Mouse (Mus musculus) heart, adult 9 months (tissue): Measurements from ENCODE around the gene Azin2.

Experiments
- DNase-seq, 2 experiments: peaks; one replicate each; pipeline ENCODE4 v3.0.0; 2022; ENCODE audit warnings: low spot score in 2 of 2

The Azin2 gene

GRCm38 (mm10) chr4:128962029-128962925, at the start of gene Azin2:
Gene Azin2 (minus strand): TSS chr4:128962442.
- DNase-seq, result peak; percentile 92 to 94

DNA sequence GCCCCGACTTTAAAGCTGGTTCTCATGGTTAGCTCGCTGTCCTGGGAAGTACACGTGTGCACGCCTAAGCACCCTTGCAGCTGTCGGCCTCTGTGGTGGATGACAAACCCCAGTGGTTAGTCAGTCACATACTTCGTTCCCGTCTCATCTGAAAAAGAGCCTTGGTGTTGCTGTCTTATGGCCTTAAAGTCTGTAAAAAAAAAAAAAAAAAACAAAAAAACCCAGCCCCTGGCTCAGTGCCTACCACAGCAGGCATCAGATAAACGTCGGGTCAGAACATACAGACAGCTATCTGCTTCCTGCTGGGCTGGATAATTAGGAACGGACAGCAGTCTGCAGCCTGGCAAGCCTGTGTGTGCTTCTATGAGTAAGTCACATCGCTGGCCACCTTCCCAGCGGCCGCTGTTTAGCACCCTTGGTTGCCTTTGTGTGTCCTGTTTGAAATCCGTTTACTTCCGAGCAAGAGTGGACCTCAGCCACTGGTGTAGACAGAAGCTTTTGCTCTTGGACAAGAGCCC, 49.4 kb upstream of the Azin2 start:
- DNase-seq, result peak; percentile 49 to 66

GRCm38 (mm10) chr4:129009521-129009920, 47.3 kb upstream of the Azin2 start:
- no peak for DNase-seq

- no peak for DNase-seq
Measured at GRCm38 (mm10) chr4:129008672-129009071, 46.4 kb upstream of the Azin2 start.

- DNase-seq, result no peak
Measured at GRCm38 (mm10) chr4:129008006-129008519, 45.8 kb upstream of the Azin2 start.

- DNase-seq, result no peak
Measured at GRCm38 (mm10) chr4:129003720-129004119, 41.5 kb upstream of the Azin2 start.

- no peak for DNase-seq
Measured at GRCm38 (mm10) chr4:129000786-129001185, 38.5 kb upstream of the Azin2 start.

DNA sequence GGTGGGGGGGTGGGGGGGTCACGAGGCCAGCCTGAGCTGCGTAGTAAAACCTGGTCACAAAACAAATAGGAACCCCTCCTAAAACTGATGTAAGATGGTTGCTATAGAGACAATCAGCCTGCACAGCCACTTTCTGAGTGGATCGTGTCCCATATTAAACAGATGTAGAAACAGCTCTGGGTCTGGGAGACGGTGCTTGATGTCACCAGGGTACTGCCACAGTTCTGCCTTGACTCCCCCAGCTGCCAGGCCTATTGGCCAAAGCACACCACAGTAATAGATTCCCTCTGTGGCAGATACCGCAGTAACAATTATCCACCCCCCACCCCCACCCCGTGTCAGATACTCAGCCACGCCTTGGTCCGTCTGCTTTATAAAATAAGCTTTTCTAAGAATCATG, 36.2 kb upstream of the Azin2 start:
- no peak for DNase-seq

DNA sequence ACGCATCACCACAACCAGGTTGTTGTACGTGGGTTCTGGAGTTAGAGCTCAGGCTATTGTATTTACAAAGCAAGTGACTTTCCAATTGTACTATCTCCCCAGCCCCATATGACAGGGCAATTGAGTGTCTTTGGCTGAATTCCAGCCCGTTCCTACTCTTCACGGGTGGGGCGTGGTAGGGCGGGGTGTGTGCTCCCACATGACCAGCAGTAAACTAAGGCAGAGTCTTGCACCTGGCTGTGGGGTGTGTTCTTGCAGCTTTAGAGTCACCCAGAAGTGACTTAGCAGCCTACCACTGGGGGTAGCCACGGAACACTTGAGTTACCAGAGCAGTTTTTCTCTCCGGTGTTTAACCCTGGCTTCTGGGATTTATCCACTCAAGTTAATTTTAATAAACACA, 35.0 kb upstream of the Azin2 start:
- DNase-seq, result no peak

DNA sequence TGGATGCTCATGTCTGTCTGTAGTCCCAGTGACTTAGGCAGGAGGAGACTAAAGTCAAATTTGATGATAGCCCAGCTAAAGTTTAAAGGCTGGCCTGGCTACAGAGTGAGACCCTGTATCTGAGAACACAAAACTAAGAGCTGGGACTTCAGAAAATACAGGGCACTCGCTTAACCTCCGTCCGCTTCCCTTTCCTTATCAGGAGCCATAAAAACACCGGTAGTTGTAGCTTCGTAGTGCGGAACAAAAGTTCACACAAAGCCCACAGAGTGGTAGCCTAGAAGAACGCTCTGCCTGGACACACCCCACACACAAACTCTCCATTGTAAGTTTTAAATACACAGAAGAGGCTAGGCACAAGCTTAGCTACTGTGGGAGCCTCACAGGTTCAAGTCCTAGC, 33.0 kb upstream of the Azin2 start:
- DNase-seq, result no peak

DNA sequence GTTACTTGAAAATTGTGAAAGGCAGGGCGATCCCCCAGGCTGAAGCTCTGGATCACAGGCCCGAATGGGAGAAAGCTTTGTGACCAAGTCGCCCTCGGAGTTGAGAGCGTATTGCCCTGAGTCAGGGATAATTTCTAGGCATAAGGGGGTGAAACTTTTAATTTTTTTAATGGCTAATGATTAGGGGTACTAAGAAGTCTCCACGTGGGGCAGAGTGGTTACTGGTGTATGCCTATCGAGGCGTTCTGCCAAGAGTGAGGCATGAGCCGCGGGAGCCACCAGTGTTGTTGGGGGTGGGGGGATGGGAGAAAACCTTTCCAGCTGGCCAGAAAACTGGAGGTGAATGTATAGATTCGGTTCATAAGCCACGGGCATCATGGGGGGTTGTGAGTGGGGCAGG, 31.4 kb upstream of the Azin2 start:
- no peak for DNase-seq

- DNase-seq, result peak; percentile 96 to 97
Measured at GRCm38 (mm10) chr4:128993025-128993662, 30.9 kb upstream of the Azin2 start.

DNA sequence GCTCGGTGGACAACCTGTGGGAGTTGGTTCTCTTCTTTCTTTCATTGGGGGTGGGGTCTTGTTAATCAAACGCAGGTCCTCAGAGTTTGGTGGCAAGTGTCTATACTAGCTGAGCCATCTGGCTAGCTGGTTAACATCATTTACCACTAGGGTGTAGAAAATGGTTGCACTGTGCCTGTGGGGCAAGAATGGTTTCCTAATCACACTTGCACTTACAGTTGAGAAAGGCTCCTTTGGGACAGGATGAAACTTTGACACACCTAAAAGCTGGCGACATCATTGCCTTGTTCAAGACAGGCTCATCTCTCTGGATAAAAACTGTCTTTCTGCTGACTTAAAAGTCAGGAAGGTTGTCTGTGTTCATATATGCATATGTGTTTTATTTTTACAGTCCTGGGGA, 29.9 kb upstream of the Azin2 start:
- no peak for DNase-seq

DNA sequence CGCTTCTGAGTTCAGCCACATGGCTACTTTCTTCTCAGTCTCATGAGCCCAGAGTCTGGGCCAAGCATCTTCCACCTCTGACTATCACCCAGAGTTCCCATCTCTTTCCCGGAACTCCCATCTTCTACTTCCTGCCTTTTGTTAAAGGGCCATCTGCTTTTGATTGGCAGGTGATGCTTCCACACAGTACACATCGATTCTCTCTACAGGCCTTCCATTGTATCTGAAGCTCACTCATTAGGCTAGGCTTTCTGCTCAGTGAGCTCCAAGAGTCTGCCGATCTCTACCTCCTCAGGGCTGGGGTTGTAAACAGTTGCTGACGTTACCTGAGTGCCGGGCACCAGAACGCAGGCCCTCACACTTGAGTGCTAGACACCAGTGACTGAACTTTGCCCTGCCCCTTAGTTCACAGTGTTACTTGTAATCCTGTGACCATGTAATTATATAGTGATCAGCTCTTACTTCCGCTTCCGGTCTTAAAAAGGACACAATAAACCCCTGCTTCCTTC, 29.3 kb upstream of the Azin2 start, which contains the start of gene Ak2:
Gene Ak2 (plus strand): TSS at position 459 of the 509 bp plus-strand sequence.
- no peak for DNase-seq

- no peak for DNase-seq
Measured at GRCm38 (mm10) chr4:128989678-128990077, 27.4 kb upstream of the Azin2 start.

GRCm38 (mm10) chr4:128988911-128989310, 26.7 kb upstream of the Azin2 start:
- no peak for DNase-seq

GRCm38 (mm10) chr4:128984600-128984999, 22.4 kb upstream of the Azin2 start:
- DNase-seq, result no peak

- no peak for DNase-seq
Measured at GRCm38 (mm10) chr4:128983656-128984055, 21.4 kb upstream of the Azin2 start.

GRCm38 (mm10) chr4:128983151-128983550, 20.9 kb upstream of the Azin2 start:
- no peak for DNase-seq

- DNase-seq, result no peak
Measured at GRCm38 (mm10) chr4:128981833-128982180, 19.6 kb upstream of the Azin2 start.

DNA sequence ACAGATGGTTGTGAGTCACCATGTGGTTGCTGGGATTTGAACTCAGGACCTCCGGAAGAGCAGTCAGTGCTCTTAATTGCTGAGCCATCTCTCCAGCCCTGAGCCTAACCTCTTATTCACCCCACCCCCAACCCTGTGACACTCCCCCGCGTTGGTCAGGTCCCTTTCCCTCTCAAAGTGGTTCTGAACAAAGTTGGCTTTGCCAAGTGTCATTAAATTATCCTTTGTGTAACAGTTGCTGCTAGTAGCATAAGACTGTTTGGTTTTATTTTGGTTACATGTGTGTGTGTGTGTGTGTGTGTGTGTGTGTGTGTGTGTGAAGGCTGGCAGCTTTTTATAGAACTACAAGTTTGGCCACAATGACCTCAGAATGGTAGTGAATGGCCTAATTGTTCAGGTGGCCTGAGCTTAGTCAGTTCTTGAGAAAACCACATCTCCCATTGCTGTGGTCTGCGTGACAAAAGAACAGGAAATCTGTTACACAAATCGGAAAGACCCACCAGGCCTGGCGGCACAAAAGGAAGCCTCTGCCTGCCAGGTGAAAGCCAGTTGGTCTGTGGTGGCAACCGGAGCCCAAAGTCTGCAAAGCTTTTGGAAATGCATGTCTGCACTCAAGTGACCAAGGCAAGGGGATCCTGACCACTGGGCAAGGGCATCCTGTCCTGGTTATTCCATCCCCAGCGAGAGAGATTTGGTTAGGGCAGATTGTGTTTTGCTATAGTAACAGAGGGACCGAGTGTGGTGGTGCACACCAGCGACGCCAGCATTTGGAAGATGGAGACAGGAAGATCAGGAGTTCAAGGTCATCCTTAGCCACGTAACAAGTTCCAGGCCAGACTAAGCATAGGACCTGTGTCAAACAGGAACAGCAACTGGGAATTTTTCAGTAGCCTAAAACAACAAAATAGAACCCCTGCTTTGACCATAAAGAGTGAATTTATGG, 18.9 kb upstream of the Azin2 start:
- DNase-seq, result no peak
